Mouse (Mus musculus): ENCODE results near the gene Fam19a2.

Gene Fam19a2

GRCm38 (mm10) chr10:123395429-123395828 lies 131.6 kb downstream of the Fam19a2 start:
- DNase-seq = no peak

- DNase-seq = no peak
Measured at GRCm38 (mm10) chr10:123398136-123398535, 134.3 kb downstream of the Fam19a2 start.

GRCm38 (mm10) chr10:123401188-123401587 lies 137.4 kb downstream of the Fam19a2 start:
- DNase-seq = no peak

GRCm38 (mm10) chr10:123402460-123402859 lies 138.7 kb downstream of the Fam19a2 start:
- no peak for DNase-seq

- DNase-seq = no peak
Measured at GRCm38 (mm10) chr10:123414953-123415352, 151.2 kb downstream of the Fam19a2 start.

GRCm38 (mm10) chr10:123416024-123416423 lies 152.2 kb downstream of the Fam19a2 start:
- DNase-seq = no peak

- no peak for DNase-seq
Measured at GRCm38 (mm10) chr10:123418616-123419173, 154.9 kb downstream of the Fam19a2 start.

GRCm38 (mm10) chr10:123420249-123420648 lies 156.5 kb downstream of the Fam19a2 start:
- DNase-seq = no peak

- DNase-seq = no peak
Measured at GRCm38 (mm10) chr10:123424482-123424881, 160.7 kb downstream of the Fam19a2 start.

GRCm38 (mm10) chr10:123426527-123427363 lies 162.9 kb downstream of the Fam19a2 start:
- peak; percentile 7 for DNase-seq

GRCm38 (mm10) chr10:123431569-123431968 lies 167.8 kb downstream of the Fam19a2 start:
- DNase-seq = no peak

GRCm38 (mm10) chr10:123437576-123437975 lies 173.8 kb downstream of the Fam19a2 start:
- DNase-seq = peak; percentile 6

- no peak for DNase-seq
Measured at GRCm38 (mm10) chr10:123456800-123457199, 193.0 kb downstream of the Fam19a2 start.

- DNase-seq = no peak
Measured at GRCm38 (mm10) chr10:123460466-123460865, 196.7 kb downstream of the Fam19a2 start.

- DNase-seq = no peak
Measured at GRCm38 (mm10) chr10:123462305-123462704, 198.5 kb downstream of the Fam19a2 start.

GRCm38 (mm10) chr10:123514749-123515148 lies 251.0 kb downstream of the Fam19a2 start:
- no peak for DNase-seq

GRCm38 (mm10) chr10:123520613-123521012 lies 256.8 kb downstream of the Fam19a2 start:
- no peak for DNase-seq

- DNase-seq = no peak
Measured at GRCm38 (mm10) chr10:123521203-123521602, 257.4 kb downstream of the Fam19a2 start.

- no peak for DNase-seq
Measured at GRCm38 (mm10) chr10:123525424-123525823, 261.6 kb downstream of the Fam19a2 start.

GRCm38 (mm10) chr10:123526059-123526458 lies 262.3 kb downstream of the Fam19a2 start:
- no peak for DNase-seq

GRCm38 (mm10) chr10:123536143-123536542 lies 272.3 kb downstream of the Fam19a2 start:
- DNase-seq = no peak

GRCm38 (mm10) chr10:123548391-123548790 lies 284.6 kb downstream of the Fam19a2 start:
- DNase-seq = no peak

GRCm38 (mm10) chr10:123567677-123568076 lies 303.9 kb downstream of the Fam19a2 start:
- DNase-seq = no peak

GRCm38 (mm10) chr10:123570616-123571188 lies 306.9 kb downstream of the Fam19a2 start:
- no peak for DNase-seq
